Mouse (Mus musculus) megakaryocyte-erythroid progenitor cell, adult 5-6 weeks (primary cell): Measurements from ENCODE around the gene Smim23. TPM values are rescaled to one million over a fixed set of nuclear protein-coding genes. Genes with fewer than 3 reads are reported as not detected.

ENCODE experiments used
- ATAC-seq: replicated peaks from 2 replicates; pipeline ENCODE4 v1.8.0; 2016; ENCODE audit warnings: mild to moderate bottlenecking, inconsistent platforms; ENCODE audit not compliant: severe bottlenecking, poor library complexity, low FRiP score, low TSS enrichment
- total RNA-seq, 2 experiments: library from RNA; stranded (forward) in 1 of 2; stranded (reverse) in 1 of 2; fragments of 200-1000, 215-1000 nt in 1 of 2; fragments of >200 nt in 1 of 2; fragmentation: Nextera tagmentation in 1 of 2; gene quantifications; 2 replicates each; pipeline ENCODE4 v1.2.3; 2014 to 2017

Smim23 gene
- total RNA-seq, 2 experiments from 2014 or later = not detected

- ATAC-seq = no peak
Observed at GRCm38 (mm10) chr11:32782724-32783123, 41.7 kb downstream of the Smim23 start.

GRCm38 (mm10) chr11:32781633-32782404 is 42.6 kb downstream of the Smim23 start:
- ATAC-seq = no peak

GRCm38 (mm10) chr11:32780747-32781536 is 43.5 kb downstream of the Smim23 start:
- ATAC-seq = no peak

GRCm38 (mm10) chr11:32768642-32769343 is 55.6 kb downstream of the Smim23 start:
- ATAC-seq = no peak

Other genes with a start within 250 kb of the Smim23 start
- 30.9 and 40.5 TPM in 2 replicates for gene Fbxw11, start 181.9 kb downstream of the Smim23 start, total RNA-seq (2014; fragmentation: Nextera tagmentation)
- 28.8 and 36.2 TPM in 2 replicates for gene Fbxw11, start 181.9 kb downstream of the Smim23 start, total RNA-seq (2017)